Mouse (Mus musculus): Measurements from ENCODE around the gene Lamtor1. TPM values are rescaled to one million over a fixed set of nuclear protein-coding genes. Genes with fewer than 3 reads are reported as not detected.
"Not testable (repeated sequence)": the region's sequence is repeated elsewhere in the genome, so short reads cannot be mapped to it uniquely, and the experiment has no call there.

Gene Lamtor1
- total RNA-seq, 1 experiment from 2014 or later = 66.9 TPM

DNA sequence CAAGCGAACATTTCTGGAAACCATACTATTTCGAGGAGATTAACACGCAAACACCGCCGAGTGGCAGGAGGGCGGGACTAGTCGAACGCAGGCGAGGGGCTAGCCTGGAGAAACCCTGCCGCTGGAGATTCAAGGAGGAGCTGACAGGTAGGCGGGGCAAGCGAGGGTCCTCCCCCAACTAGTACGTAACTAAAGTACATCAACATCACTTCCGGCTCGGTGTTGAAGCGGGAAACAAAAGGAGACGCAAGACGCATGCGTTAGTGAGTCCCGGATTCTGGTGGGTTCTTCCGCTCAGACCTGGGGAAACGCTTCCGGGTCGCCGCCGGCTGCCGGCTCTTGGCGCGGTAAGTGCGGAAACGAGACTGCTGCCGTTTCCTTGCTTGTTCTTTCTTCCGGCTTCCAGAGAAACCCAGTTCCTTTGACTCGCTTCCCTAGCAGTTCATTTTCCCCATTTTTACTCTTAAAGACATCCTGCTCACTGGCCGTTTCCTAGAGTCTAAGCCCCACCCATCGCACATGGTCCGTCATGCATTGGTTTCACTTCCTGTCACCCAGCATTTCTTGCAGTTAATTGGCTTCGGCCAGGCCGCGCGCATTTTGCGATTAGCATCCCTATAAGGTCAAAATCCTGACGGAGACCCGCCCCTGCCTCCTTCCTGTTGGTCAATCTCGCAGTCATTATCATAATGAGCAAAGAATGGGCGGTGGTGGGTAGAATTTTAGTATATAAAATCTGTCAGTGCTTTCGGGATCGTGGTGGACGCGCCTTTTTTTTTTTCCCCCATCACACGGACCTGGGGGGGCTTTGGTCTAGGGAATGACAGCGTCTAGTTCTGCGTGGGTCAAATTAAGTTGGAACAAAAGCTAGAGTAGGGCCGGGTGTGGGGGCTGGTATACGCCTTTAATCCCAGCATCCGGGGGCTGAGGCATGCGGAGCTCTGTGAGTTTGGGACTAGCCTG is 9.3 kb upstream of the Lamtor1 start:
- ATAC-seq (replicated peaks; ENCODE audit: low read depth, poor library complexity, severe bottlenecking) = peak; percentile 92

- ATAC-seq (replicated peaks; ENCODE audit: low read depth, poor library complexity, severe bottlenecking) = no peak
These were observed 5.2 kb upstream of the Lamtor1 start for GRCm38 (mm10) chr7:101900331-101901097.

DNA sequence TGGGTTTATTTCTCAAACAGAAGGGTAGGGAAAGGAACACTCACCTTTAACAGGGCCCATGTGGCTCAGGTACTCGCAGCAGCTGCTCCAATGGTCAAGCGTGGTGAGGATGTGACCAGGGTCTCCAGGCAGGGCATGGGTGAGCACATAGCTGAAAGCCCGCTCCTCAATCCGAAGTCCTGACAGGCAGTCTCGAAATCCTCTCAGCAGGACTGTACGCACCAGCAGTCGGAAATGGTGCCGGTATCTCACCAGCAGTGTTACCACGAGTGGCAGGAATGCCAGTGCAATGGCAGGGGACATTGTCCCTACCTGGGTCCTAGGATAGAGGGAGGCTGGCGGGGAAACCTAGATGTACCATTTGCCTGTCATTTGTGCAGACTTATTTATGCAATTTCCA is 3.7 kb upstream of the Lamtor1 start:
- no peak for ATAC-seq (replicated peaks; ENCODE audit: low read depth, poor library complexity, severe bottlenecking)

DNA sequence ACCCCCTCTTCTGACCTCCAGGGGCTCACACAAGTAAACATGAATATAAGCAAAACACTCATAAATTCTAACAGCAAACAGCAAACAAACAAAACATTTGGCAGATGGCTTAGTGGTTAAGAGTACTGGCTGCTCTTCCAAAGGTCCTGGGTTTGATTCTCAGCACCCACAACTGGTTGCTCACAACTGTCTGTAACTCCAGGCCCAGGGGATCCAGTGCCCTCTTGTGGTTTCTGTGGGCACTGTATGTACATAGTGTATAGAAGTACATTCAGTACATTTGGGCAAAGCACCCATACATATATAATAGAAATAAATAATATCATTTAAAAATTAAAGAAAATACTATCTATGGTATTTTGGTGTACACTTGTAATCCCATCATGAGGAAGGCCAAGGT is 2.9 kb upstream of the Lamtor1 start:
- ATAC-seq (replicated peaks; ENCODE audit: low read depth, poor library complexity, severe bottlenecking) = no peak

GRCm38 (mm10) chr7:101906287-101906681 is 580 bp downstream of the Lamtor1 start, which contains the start of gene Tomt:
TSS of gene Tomt (minus strand) at chr7:101906359.
- no peak for ATAC-seq (replicated peaks; ENCODE audit: low read depth, poor library complexity, severe bottlenecking)

DNA sequence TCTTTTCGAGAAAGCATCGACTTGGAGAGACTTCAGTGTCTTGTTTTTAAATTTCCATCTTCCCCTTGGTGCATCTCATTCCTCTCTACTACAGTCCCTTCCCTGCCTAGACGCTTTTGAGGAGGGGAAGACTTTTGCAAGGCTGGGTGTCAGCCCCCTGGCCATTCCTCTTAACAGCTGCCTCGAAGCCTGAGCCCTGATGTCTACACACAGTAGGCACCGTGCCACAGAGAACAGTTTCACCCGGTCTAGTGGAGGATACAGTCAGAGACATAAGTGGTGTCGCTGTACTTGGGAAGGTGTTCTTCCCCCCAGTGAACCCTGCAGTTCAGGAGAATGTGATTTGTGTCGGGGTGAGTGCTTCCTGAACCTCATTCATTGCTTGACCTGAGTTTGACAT is 992 bp downstream of the Lamtor1 start:
- ATAC-seq (replicated peaks; ENCODE audit: low read depth, poor library complexity, severe bottlenecking) = no peak

DNA sequence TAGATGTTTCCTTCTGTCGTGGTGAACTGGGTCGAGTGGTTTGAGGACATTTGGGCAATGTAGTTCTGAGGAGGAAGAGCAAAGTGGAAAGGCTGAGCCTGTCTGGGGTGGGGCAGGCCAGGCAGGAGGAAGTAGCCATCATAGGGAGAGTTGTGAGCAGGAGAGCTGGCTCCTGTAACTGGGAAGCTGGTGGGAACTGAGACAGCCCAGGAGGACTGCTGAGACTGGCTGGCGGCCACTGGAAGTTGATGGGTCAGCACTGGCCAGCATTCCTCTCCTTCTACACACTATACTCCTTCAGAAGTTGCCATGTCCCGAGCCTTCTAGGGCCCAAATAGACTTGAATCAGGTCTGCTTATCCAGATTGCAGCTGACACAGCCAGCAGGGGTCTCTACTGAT is 2.7 kb downstream of the Lamtor1 start:
- ATAC-seq (replicated peaks; ENCODE audit: low read depth, poor library complexity, severe bottlenecking) = no peak

DNA sequence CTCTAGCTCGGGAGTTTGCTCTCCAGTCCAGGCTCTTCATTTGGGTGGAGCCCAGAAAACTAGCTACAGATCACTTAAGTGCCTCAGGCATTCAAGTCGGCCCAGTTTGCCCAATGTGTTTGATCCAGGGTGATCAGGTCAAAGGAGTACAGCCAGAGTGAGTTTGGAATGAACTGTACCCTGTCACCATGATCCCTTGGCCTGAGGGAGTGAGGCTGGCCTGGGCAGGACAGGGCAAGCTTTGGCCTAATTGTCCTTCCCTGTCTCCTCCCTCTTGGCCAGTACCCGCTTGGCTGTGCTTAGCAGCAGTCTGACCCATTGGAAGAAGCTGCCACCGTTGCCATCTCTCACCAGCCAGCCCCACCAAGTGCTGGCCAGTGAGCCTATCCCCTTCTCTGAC is 4.4 kb downstream of the Lamtor1 start:
- ATAC-seq (replicated peaks; ENCODE audit: low read depth, poor library complexity, severe bottlenecking) = no peak

GRCm38 (mm10) chr7:101911982-101912381 is 6.3 kb downstream of the Lamtor1 start:
- peak; percentile 43; the same call in 1 of the 2 replicates for ATAC-seq (replicated peaks; ENCODE audit: low read depth, poor library complexity, severe bottlenecking)

DNA sequence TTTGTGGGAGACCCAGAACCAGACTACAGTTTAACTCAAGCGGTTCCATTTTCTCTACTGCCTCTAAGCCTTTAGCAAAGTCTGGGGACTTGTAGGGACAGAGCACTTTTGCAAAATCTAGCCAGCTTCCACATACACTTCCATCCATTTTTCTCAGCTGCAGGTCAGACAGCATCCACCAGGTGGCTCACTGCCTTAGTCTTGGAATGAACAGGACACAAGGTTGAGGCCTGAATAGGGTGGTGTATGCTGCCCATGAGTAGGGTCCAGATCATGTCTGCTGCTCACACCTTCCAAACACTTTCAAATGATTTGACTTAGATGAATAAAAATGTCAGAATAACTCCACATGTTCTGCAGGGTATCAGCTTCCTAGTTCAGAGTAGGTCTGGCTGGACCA is 12.4 kb downstream of the Lamtor1 start:
- ATAC-seq (replicated peaks; ENCODE audit: low read depth, poor library complexity, severe bottlenecking) = peak; percentile 94

- not testable (repeated sequence) for ATAC-seq (replicated peaks; ENCODE audit: low read depth, poor library complexity, severe bottlenecking)
These were observed 20.2 kb downstream of the Lamtor1 start for GRCm38 (mm10) chr7:101925892-101926291.

- ATAC-seq (replicated peaks; ENCODE audit: low read depth, poor library complexity, severe bottlenecking) = no peak
These were observed 22.4 kb downstream of the Lamtor1 start for GRCm38 (mm10) chr7:101928093-101928492.

DNA sequence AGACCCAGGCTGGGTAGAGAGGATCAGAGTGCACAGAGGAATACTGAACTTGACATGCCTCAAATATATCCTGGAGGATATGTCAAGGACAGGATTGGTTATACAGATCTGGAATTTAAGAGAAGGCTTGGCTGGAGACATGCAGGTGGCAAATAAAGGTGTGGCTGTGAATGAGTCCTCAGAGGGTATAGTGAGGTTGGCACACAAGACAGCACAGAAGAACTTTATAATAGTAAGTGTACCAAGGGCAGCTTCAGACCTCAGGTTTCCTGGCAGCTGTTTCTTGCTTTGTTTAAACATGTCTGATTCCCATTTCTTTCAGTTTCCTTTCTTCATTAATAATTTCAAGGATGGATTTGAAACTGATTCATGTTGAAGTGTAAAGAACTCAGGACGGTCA is 26.8 kb downstream of the Lamtor1 start:
- no peak for ATAC-seq (replicated peaks; ENCODE audit: low read depth, poor library complexity, severe bottlenecking)

- ATAC-seq (replicated peaks; ENCODE audit: low read depth, poor library complexity, severe bottlenecking) = peak; percentile 11; the same call in 1 of the 2 replicates
These were observed 27.6 kb downstream of the Lamtor1 start for GRCm38 (mm10) chr7:101933300-101933699.

- ATAC-seq (replicated peaks; ENCODE audit: low read depth, poor library complexity, severe bottlenecking) = peak; percentile 96
These were observed 28.1 kb downstream of the Lamtor1 start, which contains the start of the genes Lrrc51 and Numa1 for GRCm38 (mm10) chr7:101933751-101934240. TSS of gene Lrrc51 (minus strand) at chr7:101933895. TSS of gene Numa1 (plus strand) at chr7:101934111.

DNA sequence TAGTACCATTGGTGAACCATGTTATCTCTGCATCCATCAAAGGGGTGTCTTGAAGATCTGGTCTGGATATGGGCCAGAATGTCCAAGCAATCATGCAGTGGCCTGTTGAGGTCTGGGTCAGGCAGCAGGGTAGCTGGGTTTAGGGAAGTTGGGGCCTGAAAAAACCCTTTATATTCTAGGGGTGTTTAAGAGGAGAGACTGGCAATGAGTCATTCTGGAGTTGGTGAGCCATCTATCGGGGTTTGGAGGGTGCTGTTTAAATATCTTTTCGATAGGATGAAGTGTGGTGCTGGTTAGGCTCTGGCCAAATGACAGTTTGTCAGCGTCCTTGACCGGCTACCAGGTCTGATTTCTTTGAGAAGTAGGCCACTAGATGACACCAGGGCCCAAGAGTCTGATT is 30.3 kb downstream of the Lamtor1 start:
- no peak for ATAC-seq (replicated peaks; ENCODE audit: low read depth, poor library complexity, severe bottlenecking)

GRCm38 (mm10) chr7:101936996-101937395 is 31.3 kb downstream of the Lamtor1 start:
- no peak for ATAC-seq (replicated peaks; ENCODE audit: low read depth, poor library complexity, severe bottlenecking)

GRCm38 (mm10) chr7:101937569-101937968 is 31.9 kb downstream of the Lamtor1 start:
- ATAC-seq (replicated peaks; ENCODE audit: low read depth, poor library complexity, severe bottlenecking) = no peak

DNA sequence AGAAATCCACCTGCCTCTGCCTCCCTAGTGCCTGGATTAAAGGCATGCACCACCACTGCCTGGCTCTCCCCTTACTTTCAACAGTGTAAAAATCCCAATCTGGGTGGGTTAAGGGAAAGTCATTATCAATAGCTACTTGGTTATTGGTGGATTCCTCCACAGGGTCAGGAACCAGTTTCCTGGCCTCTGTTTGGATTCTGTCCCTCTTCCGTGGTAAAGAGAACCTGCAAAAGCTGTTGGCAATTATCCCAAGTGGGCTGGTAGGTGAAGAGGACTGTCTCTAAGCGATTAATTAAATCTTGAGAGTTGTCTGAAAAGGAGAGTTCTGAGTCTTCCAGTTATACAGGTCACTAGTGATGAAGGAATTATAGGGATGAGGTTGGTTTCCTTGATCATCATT is 32.6 kb downstream of the Lamtor1 start:
- ATAC-seq (replicated peaks; ENCODE audit: low read depth, poor library complexity, severe bottlenecking) = no peak

GRCm38 (mm10) chr7:101939758-101940157 is 34.1 kb downstream of the Lamtor1 start:
- ATAC-seq (replicated peaks; ENCODE audit: low read depth, poor library complexity, severe bottlenecking) = no peak

DNA sequence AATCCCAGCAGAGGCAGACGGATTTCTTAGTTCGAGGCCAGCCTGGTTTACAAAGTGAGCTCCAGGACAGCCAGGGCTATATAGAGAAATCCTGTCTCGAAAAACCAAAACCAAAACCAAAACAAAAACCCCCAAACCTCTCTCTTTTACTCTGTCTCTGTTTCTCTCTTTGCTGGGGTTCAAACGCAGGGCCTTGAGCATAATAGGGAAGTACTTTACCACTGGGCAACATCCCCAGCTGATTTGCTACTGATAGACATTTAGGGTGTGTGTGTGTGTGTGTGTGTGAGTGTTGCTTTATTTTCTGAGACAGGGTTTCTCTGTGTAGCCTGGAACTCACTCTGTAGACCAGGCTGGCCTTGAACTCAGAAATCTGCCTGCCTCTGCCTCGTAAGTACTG is 43.3 kb downstream of the Lamtor1 start:
- peak; percentile 86 for ATAC-seq (replicated peaks; ENCODE audit: low read depth, poor library complexity, severe bottlenecking)
